8 mouse cellular contexts compared by ENCODE assay signal in genomic region chr11:76645955-76646354, GRCm38 (mm10). TPM values are rescaled to one million over a fixed set of nuclear protein-coding genes. Genes with fewer than 3 reads are reported as not detected.
DNase-seq lines count a peak whose midpoint lies in the region; ATAC-seq and TF ChIP-seq lines count a peak whose summit lies in the region.

No protein-coding gene starts in this region.

- H3K4me2 ChIP-seq in heart, embryonic 14.5 days (ENCODE audit: low read length): peak overlapping the region; percentile 59
- H3K4me2 ChIP-seq in liver, embryonic 12.5 days: peak overlapping the region; percentile 47
- H3K4me2 ChIP-seq in stomach, embryonic 14.5 days (replicated peaks; ENCODE audit: low read depth, low read length): peak overlapping the region; percentile 42

- peak; percentile 16; the same call in 1 of the 2 replicates for TF ChIP-seq POLR2A in brain, embryonic 14.5 days (IDR thresholded peaks at IDR 0.05; ENCODE audit: borderline replicate concordance, extremely low read depth, insufficient read depth, insufficient read length, poor library complexity, severe bottlenecking)

- no peaks in the 10 kb centered on the region for H3K36me3 ChIP-seq in heart, embryonic 14.5 days (ENCODE audit: control insufficient read depth, insufficient read depth, low read length)
- H3K36me3 ChIP-seq in liver, embryonic 12.5 days: no peaks in the 10 kb centered on the region
- H3K36me3 ChIP-seq in stomach, embryonic 14.5 days (ENCODE audit: control insufficient read depth, insufficient read depth, low read length): no peaks in the 10 kb centered on the region

- H3K4me1 ChIP-seq in heart, embryonic 14.5 days (ENCODE audit: control insufficient read depth in 2 of 2, insufficient read depth in 2 of 2, low read length in 2 of 2): peaks cover 3 to 9% of the 10 kb centered on the region in 2 experiments; a peak in 3 of 4 replicates
- peaks cover 5% of the 10 kb centered on the region; the same call in 1 of the 2 replicates for H3K4me1 ChIP-seq in liver, embryonic 12.5 days
- H3K4me1 ChIP-seq in stomach, embryonic 14.5 days (ENCODE audit: control insufficient read depth, insufficient read depth, low read length): peaks cover 4% of the 10 kb centered on the region; the same call in 1 of the 2 replicates

- ATAC-seq in heart, embryonic 14.5 days (ENCODE audit: insufficient number of reproducible peaks, insufficient read depth, low FRiP score, low read depth): peak; percentile 50; the same call in 1 of the 2 replicates
- no peak for ATAC-seq in liver, embryonic 12.5 days
- peak; percentile 65; the same call in 1 of the 2 replicates for ATAC-seq in stomach, embryonic 14.5 days (ENCODE audit: insufficient number of reproducible peaks, insufficient read depth, low FRiP score, low read depth)

- peaks cover 6% of the 10 kb centered on the region; the same call in 1 of the 2 replicates for H3K27me3 ChIP-seq in heart, embryonic 14.5 days (ENCODE audit: control insufficient read depth, insufficient read depth, low read length)
- H3K27me3 ChIP-seq in liver, embryonic 12.5 days (replicated peaks): peaks cover 42% of the 10 kb centered on the region
- no peaks in the 10 kb centered on the region for H3K27me3 ChIP-seq in stomach, embryonic 14.5 days (ENCODE audit: control insufficient read depth, insufficient read depth, low read length)

- peak overlapping the region; percentile 14 to 20; a peak in 3 of 4 replicates for H3K4me3 ChIP-seq in heart, embryonic 14.5 days (ENCODE audit: control insufficient read depth in 1 of 2, insufficient read depth in 1 of 2, low read depth in 1 of 2, low read length in 2 of 2)
- H3K4me3 ChIP-seq in liver, embryonic 12.5 days: no peak overlapping the region
- H3K4me3 ChIP-seq in stomach, embryonic 14.5 days (ENCODE audit: low read depth, low read length): no peak overlapping the region; the same call in 1 of the 2 replicates

- H3K27ac ChIP-seq in heart, embryonic 14.5 days (replicated peaks in 1 of 2; ENCODE audit: control insufficient read depth in 1 of 2, insufficient read depth in 1 of 2, low read depth in 2 of 2, low read length in 2 of 2): no peak overlapping the region
- no peak overlapping the region for H3K27ac ChIP-seq in liver, embryonic 12.5 days
- no peak overlapping the region for H3K27ac ChIP-seq in stomach, embryonic 14.5 days (ENCODE audit: low read length)

- 1% methylated on average over 19 of the region's 19 CpGs for WGBS in heart, embryonic 14.5 days
- WGBS in liver, embryonic 12.5 days (ENCODE audit: insufficient replicate concordance): 1% methylated on average over 19 of the region's 19 CpGs
- under 1% methylated on average over 19 of the region's 19 CpGs for WGBS in stomach, embryonic 14.5 days

- no peaks in the 10 kb centered on the region for H3K9me3 ChIP-seq in heart, embryonic 14.5 days (ENCODE audit: control insufficient read depth, low read length)
- H3K9me3 ChIP-seq in liver, embryonic 12.5 days (replicated peaks): no peaks in the 10 kb centered on the region
- H3K9me3 ChIP-seq in stomach, embryonic 14.5 days (ENCODE audit: control insufficient read depth, low read depth, low read length): no peaks in the 10 kb centered on the region

- peak; percentile 85 to 86 for DNase-seq in B cell, adult 2 months
- peak; percentile 95 for DNase-seq in brain, embryonic 14.5 days (ENCODE audit: low read depth)
- peak; percentile 54 for DNase-seq in fibroblast of lung, adult 2 months (ENCODE audit: low read depth)
- DNase-seq in kidney, postnatal 10 days: peak; percentile 95
- peak; percentile 66 to 75 for DNase-seq in natural killer cell, adult 2 months (ENCODE audit: low spot score in 2 of 2)

- peak; percentile 99 for TF ChIP-seq CTCF in brain, embryonic 14.5 days (IDR thresholded peaks at IDR 0.05; ENCODE audit: borderline replicate concordance, extremely low read depth, insufficient read depth, insufficient read length)

- peak overlapping the region; percentile 13; the same call in 1 of the 2 replicates for H3K9ac ChIP-seq in heart, embryonic 14.5 days (ENCODE audit: low read length)
- H3K9ac ChIP-seq in liver, embryonic 12.5 days: no peak overlapping the region
- no peak overlapping the region for H3K9ac ChIP-seq in stomach, embryonic 14.5 days (replicated peaks; ENCODE audit: low read depth, low read length)

RNA-seq across cellular contexts. Expression of gene Abr, which starts 23.8 kb away (rescaled TPM):
- polyA plus RNA-seq in brain, embryonic 14.5 days (2012; rRNA removed): 210 and 215 TPM in 2 replicates
- polyA plus RNA-seq in heart, embryonic 14.5 days (2014; fragmentation: Nextera tagmentation; extraction: Ambion mirVana): 25.6 and 25.8 TPM in 2 replicates
- 5.8 and 7.4 TPM in 2 replicates for polyA plus RNA-seq in liver, embryonic 12.5 days (2016; fragmentation: Nextera tagmentation; extraction: Ambion mirVana)
- 42.7 and 49.0 TPM in 2 replicates for polyA plus RNA-seq in stomach, embryonic 14.5 days (2014; fragmentation: Nextera tagmentation; extraction: Ambion mirVana)

RNA-seq across cellular contexts. Expression of gene Bhlha9, which starts 26.3 kb away (rescaled TPM):
- 0.37 and 0.64 TPM in 2 replicates for polyA plus RNA-seq in brain, embryonic 14.5 days (2012; rRNA removed)
- not detected in 2 replicates for polyA plus RNA-seq in heart, embryonic 14.5 days (2014; fragmentation: Nextera tagmentation; extraction: Ambion mirVana)
- polyA plus RNA-seq in liver, embryonic 12.5 days (2016; fragmentation: Nextera tagmentation; extraction: Ambion mirVana): not detected in 2 replicates
- polyA plus RNA-seq in stomach, embryonic 14.5 days (2014; fragmentation: Nextera tagmentation; extraction: Ambion mirVana): 0.21 TPM in 1 of 2 replicates, not detected in the other

RNA-seq across cellular contexts. Expression of gene Trarg1, which starts 33.7 kb away (rescaled TPM):
- polyA plus RNA-seq in brain, embryonic 14.5 days (2012; rRNA removed): 0.10 and 0.14 TPM in 2 replicates
- polyA plus RNA-seq in heart, embryonic 14.5 days (2014; fragmentation: Nextera tagmentation; extraction: Ambion mirVana): 0.08 TPM in 1 of 2 replicates, not detected in the other
- polyA plus RNA-seq in liver, embryonic 12.5 days (2016; fragmentation: Nextera tagmentation; extraction: Ambion mirVana): not detected in 2 replicates
- 0.16 and 0.32 TPM in 2 replicates for polyA plus RNA-seq in stomach, embryonic 14.5 days (2014; fragmentation: Nextera tagmentation; extraction: Ambion mirVana)

Comparison
In these comparisons a context has a peak if more than half of its experiments do, and no peak if none do; other contexts are left out.
1. H3K4me3 ChIP-seq: peak in heart, embryonic 14.5 days (2 of 2); none in liver, embryonic 12.5 days (single experiment) and stomach, embryonic 14.5 days (single experiment).
2. Peak in every context shown above with its lines, with median percentiles within 50 percentile points of each other: DNase-seq and H3K4me2 ChIP-seq.